Mouse (Mus musculus) limb, embryonic 14.5 days (tissue): ENCODE measurements around the gene Lifr. TPM values are rescaled to one million over a fixed set of nuclear protein-coding genes. Genes with fewer than 3 reads are reported as not detected.

ENCODE experiments used
- ATAC-seq: fragments of 200-750 bp; cut with Nextera tagmentation; 2 replicates; pipeline ENCODE4 v1.8.0; 2017; ENCODE audit warnings: low read depth, moderate number of reproducible peaks, moderate TSS enrichment; ENCODE audit not compliant: low FRiP score
- DNase-seq: peaks from one replicate; pipeline ENCODE4 v3.0.0-alpha.2; 2015; ENCODE audit warnings: low spot score
- H3K27ac ChIP-seq: fragments of 300-500 bp; sonication (generic); replicated peaks from 2 replicates; pipeline ENCODE4 v1.5.1; 2014; ENCODE audit warnings: low read depth, mild to moderate bottlenecking, low read length, moderate library complexity, mixed read lengths
- H3K27me3 ChIP-seq: fragments of 300-500 bp; sonication (generic); 2 replicates; pipeline ENCODE4 v1.6.1; 2014; ENCODE audit warnings: low read length, mixed read lengths; ENCODE audit not compliant: control insufficient read depth, insufficient read depth
- H3K36me3 ChIP-seq: fragments of 300-500 bp; sonication (generic); 2 replicates; pipeline ENCODE4 v1.6.1; 2014; ENCODE audit warnings: mild to moderate bottlenecking, low read length, moderate library complexity, mixed read lengths; ENCODE audit not compliant: control insufficient read depth, insufficient read depth
- H3K4me1 ChIP-seq: fragments of 300-500 bp; sonication (generic); 2 replicates; pipeline ENCODE4 v1.6.1; 2014; ENCODE audit warnings: antibody characterized with exemption, low read length, mixed read lengths; ENCODE audit not compliant: control insufficient read depth, insufficient read depth
- H3K4me2 ChIP-seq: fragments of 300-500 bp; sonication (generic); replicated peaks from 2 replicates; pipeline ENCODE4 v1.6.1; 2014; ENCODE audit warnings: low read depth, mild to moderate bottlenecking, low read length, moderate library complexity; ENCODE audit not compliant: severe bottlenecking
- H3K4me3 ChIP-seq: fragments of 300-500 bp; sonication (generic); replicated peaks from 2 replicates; pipeline ENCODE4 v1.5.1; 2014; ENCODE audit warnings: low read length
- H3K9ac ChIP-seq: fragments of 300-500 bp; sonication (generic); 2 replicates; pipeline ENCODE4 v1.6.1; 2014; ENCODE audit warnings: mild to moderate bottlenecking, low read depth, low read length, moderate library complexity; ENCODE audit not compliant: severe bottlenecking
- H3K9me3 ChIP-seq: fragments of 300-500 bp; sonication (generic); 2 replicates; pipeline ENCODE4 v1.6.1; 2016; ENCODE audit warnings: low read length; ENCODE audit not compliant: control insufficient read depth
- POLR2A ChIP-seq: fragments of 200-500 bp; IDR thresholded peaks from 2 replicates; pipeline ENCODE4 v1.8.0; 2012; ENCODE audit warnings: inconsistent platforms, mild to moderate bottlenecking, moderate library complexity, borderline replicate concordance; ENCODE audit not compliant: insufficient read depth, insufficient read length; ENCODE audit errors: extremely low read depth
- WGBS: fragments of 180-500 bp; shearing (Covaris S2); extraction: QIAGEN DNeasy Blood & Tissue Kit; methylation state at CpG from one replicate; pipeline ENCODE4 v1.1.7; 2014; 5-methylcytosine and 5-hydroxymethylcytosine counted together
- polyA plus RNA-seq, 2 experiments: library from polyadenylated mRNA; depleted of rRNA in 1 of 2; stranded (reverse) in 1 of 2; unstranded in 1 of 2; fragments of >200 nt; fragmentation: Nextera tagmentation in 1 of 2; extraction: Ambion mirVana in 1 of 2; gene quantifications; 2 replicates each; pipeline versions ENCODE4 v1.2.1 to v1.2.3; 2012 to 2014

Gene Lifr
- polyA plus RNA-seq, 2 experiments, result 15.7 to 25.2 TPM

DNA sequence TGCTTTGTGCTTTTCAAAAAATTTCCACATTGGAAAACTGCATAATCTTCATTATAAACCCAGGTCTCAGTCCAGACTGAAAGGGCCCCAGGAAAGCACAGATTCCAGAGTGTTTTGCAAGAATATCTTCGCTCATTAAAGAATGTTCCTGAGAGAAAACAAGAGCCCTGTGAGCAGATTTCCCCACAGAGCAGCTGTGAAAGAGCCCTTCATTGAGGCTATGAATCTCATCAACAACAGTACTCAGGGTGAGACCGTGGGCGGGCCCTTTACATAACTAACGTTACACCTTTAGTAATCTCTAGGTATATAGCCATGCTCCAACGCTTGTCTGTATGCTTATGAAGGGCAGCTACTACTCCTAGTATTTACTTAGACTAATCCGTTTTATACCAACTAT lies 27.5 kb downstream of the Lifr start:
- ATAC-seq (no peak), DNase-seq (no peak)
- Histone ChIP-seq H3K9me3 (no peaks in the 10 kb centered on the region), H3K4me2 (no peak overlapping the region), H3K27me3 (no peaks in the 10 kb centered on the region), H3K9ac (no peak overlapping the region), H3K27ac (no peak overlapping the region), H3K4me1 (no peaks in the 10 kb centered on the region), H3K36me3 (no peaks in the 10 kb centered on the region), H3K4me3 (no peak overlapping the region)
- no peak for TF ChIP-seq POLR2A
- WGBS, result 82% methylated on average over 6 of the region's 6 CpGs

DNA sequence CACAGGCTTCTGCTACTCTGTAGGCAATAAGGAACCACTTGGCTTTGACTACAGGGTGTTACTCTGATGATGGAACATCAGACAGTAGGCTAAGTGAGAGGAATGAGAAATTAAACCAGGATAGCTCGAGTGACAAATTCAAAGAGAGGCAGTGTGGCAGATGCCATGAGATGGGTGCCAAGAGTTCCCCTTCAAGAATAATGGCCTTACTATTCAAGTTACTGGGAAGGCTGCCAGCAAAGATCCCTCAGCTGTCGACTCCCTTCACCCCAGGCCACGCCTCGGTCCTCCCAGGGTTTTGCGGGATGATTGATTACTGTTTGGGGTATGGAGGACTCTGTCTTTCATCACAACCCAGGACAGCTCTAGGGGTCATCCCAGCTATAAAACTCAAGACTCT lies 28.4 kb downstream of the Lifr start:
- Histone ChIP-seq H3K36me3 (no peaks in the 10 kb centered on the region), H3K4me3 (no peak overlapping the region), H3K27me3 (no peaks in the 10 kb centered on the region), H3K4me1 (no peaks in the 10 kb centered on the region), H3K9ac (no peak overlapping the region), H3K9me3 (no peaks in the 10 kb centered on the region), H3K27ac (no peak overlapping the region), H3K4me2 (no peak overlapping the region)
- ATAC-seq (peak; percentile 58; the same call in 1 of the 2 replicates), DNase-seq (peak; percentile 87)
- WGBS, result 18% methylated on average over 5 of the region's 5 CpGs
- TF ChIP-seq POLR2A, result no peak

DNA sequence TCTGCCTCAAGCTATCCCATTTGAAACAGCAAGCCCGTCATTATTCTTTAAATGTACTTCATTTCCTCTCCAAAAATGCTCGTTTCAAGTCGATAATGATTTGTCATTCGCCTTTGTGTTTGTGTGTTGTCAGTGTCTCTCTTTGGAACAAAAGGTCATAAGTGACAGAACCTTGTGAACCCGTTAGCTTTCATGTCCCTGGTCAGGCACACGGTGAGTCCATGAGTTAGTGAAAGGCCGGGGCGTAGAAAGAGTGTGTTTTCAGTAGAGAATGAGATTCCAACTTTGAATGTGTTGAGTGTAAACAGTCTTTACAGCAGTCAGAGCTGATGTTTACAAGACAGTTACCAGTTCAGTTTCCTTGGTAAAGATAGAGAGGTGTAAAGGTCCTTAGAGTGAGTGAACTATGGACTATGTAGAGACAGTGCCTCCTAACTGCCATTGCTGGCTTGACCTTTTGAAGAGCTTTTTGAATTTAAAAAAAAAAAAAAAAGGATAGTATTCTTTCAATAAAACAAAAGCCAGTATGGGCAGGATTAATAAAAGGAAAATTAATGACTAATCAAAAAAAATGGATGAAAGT lies 29.6 kb downstream of the Lifr start:
- no peak for TF ChIP-seq POLR2A
- Histone ChIP-seq H3K4me3 (no peak overlapping the region), H3K9me3 (no peaks in the 10 kb centered on the region), H3K27me3 (no peaks in the 10 kb centered on the region), H3K36me3 (no peaks in the 10 kb centered on the region), H3K9ac (no peak overlapping the region), H3K4me1 (no peaks in the 10 kb centered on the region), H3K27ac (no peak overlapping the region), H3K4me2 (no peak overlapping the region)
- no peak for DNase-seq
- 66% methylated on average over 8 of the region's 8 CpGs for WGBS
- ATAC-seq, result no peak

DNA sequence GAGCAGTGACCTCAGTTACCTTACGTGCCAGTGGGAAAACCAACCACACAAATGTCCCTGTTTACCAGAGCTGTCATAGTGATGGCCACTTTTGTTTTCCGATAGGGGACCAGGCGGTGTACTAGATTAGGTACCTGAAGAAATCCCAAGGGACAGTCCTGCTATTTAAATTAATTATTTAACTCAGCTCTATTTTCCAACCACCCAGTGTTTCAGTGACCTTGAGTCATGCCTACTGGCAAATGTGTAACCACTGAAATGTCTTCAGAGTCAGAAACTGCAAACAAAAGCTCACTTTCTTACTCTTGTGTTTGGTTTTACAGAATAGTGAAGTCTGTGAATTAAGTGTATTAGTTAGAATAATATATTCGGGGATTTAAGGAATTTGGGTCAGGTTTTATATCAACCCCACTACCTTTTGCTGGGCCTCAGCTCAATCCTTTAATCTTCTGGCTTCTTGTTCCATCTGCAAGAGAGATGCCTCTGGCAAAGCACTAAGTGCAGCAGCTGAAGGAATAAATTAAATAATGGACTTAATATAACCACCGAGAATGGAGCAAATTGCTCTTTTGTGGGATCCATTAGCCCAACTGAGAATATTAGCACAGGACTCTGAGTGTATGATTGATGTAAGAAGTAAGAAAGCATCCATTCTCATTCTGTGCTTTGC lies 33.5 kb downstream of the Lifr start:
- H3K27me3 ChIP-seq, result no peaks in the 10 kb centered on the region
- ATAC-seq (no peak), DNase-seq (no peak)
- H3K4me2 ChIP-seq, result no peak overlapping the region
- H3K9ac ChIP-seq, result no peak overlapping the region
- no peak for TF ChIP-seq POLR2A
- H3K36me3 ChIP-seq, result no peaks in the 10 kb centered on the region
- WGBS, result 68% methylated on average over 5 of the region's 5 CpGs
- no peaks in the 10 kb centered on the region; the same call in 1 of the 2 replicates for H3K4me1 ChIP-seq
- H3K4me3 ChIP-seq, result no peak overlapping the region
- H3K27ac ChIP-seq, result no peak overlapping the region
- no peaks in the 10 kb centered on the region for H3K9me3 ChIP-seq

DNA sequence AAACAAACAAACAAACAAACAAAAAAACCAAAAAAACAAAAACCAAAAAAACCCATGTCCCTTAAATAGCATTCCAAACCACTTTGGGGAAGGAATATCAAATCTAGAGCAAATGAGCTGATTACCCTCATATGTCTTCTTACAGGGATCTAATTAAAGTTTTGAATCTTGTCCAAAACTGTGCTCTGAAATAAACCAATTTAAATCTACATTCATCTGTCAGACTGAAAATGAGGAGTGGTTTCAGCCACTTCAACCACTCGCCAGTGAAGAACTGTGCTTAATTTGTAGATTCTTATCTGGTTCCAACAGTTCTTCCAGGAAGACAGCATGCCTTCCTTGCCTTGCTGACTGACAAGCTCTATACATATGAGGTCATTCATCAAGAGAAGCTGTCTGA lies 35.8 kb downstream of the Lifr start:
- H3K4me1 ChIP-seq, result peaks cover 10% of the 10 kb centered on the region
- no peak overlapping the region for H3K9ac ChIP-seq
- no peaks in the 10 kb centered on the region for H3K9me3 ChIP-seq
- 65% methylated on average over 1 of the region's 1 CpGs for WGBS
- no peak for DNase-seq
- H3K4me2 ChIP-seq, result no peak overlapping the region
- no peaks in the 10 kb centered on the region for H3K36me3 ChIP-seq
- H3K27ac ChIP-seq, result no peak overlapping the region
- ATAC-seq, result no peak
- TF ChIP-seq POLR2A, result no peak
- H3K4me3 ChIP-seq, result no peak overlapping the region
- H3K27me3 ChIP-seq, result no peaks in the 10 kb centered on the region
